Mouse (Mus musculus) adrenal gland, postnatal 36 days (tissue): ENCODE results near the gene Med12l. TPM values are rescaled to one million over a fixed set of nuclear protein-coding genes. Genes with fewer than 3 reads are reported as not detected.

ENCODE experiments used
- DNase-seq, 2 experiments: peaks; one replicate each; pipeline ENCODE4 v3.0.0; 2021; ENCODE audit warnings: mixed read lengths in 1 of 2
- total RNA-seq, 2 experiments: library from RNA; stranded (reverse); gene quantifications; 2 replicates each; pipeline ENCODE4 v1.2.3; 2021

Med12l gene
- total RNA-seq, 2 experiments from 2014 or later, result 12.9 to 13.3 TPM

DNA sequence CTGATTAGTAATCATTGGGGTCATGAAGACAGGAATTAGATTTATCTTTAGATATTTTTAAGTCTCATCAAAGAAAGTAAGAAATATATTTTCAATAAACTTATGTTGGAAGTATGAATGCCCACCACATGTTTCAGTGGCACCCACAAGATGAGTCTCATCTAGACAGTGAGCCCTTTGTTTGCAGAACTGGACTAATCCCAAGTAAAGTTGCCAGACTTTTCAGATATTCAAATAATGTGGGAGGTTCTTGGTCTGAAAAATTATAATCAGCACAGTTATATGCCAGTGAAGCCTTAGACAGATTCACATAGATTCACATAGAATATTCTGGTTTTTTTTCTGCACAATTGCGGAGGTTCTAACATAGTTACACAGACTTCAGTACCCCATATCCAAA, 244.8 kb downstream of the Med12l start:
- no peak for DNase-seq

DNA sequence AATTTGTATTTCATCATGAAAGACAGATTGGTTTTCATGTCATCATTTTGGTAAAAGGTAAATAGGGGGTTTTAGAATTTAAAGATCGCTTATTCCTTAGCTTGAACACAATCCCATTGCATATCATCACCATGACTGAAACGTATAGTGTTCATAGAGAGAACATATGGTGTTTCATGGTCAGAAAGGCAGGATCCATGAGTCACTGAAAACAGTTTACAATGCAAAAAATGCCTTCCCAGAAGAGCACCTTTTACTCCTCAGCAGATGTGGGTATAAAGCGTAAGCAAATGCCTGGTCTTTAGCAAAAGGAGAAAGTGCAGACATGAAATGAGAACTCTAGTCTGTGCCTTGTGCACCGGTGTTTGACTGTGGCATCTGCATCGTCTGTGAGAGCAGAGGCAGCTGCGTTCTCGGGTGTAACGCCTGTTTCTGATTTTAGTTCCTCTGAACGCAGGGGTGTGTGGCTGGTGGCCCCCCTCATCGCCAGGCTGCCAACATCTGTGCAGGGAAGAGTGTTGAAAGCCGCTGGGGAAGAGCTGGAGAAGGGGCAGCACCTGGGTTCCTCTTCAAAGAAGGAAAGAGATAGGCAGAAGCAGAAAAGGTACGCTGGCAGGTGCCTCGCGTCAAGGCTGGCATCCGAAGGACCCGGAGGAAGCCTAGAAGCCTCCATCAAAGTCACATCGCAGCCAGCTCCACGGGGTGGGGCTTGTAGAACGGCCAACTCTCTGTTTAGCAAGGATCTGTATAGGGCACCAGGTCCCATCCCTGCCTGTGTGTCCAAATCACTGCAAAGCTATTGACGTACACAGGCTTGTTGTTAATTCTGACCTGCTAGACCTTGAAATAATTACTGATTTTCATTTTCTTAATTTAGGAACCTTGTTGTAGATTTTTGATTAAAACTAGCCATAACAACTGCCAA, 252.4 kb downstream of the Med12l start:
- no peak for DNase-seq

DNA sequence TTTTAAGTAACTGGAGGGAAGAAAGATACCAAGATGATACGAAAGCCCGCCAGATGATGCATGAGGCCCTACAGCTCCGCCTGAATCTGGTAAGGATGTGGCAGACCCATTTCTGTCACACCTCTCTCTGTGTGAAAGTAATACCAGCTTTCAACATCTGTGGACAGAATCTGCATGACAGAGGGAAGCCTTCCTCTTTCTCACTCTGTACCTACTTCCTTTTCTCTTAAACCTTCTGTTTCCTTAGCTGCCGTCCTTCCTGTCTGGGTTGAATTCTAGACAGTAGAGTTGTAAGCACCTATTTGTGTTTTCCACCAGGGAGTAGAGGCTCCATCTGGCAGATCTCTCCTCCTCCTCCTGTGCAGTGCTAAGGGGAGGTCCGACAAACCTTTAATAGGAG, 255.1 kb downstream of the Med12l start:
- DNase-seq, result no peak

DNA sequence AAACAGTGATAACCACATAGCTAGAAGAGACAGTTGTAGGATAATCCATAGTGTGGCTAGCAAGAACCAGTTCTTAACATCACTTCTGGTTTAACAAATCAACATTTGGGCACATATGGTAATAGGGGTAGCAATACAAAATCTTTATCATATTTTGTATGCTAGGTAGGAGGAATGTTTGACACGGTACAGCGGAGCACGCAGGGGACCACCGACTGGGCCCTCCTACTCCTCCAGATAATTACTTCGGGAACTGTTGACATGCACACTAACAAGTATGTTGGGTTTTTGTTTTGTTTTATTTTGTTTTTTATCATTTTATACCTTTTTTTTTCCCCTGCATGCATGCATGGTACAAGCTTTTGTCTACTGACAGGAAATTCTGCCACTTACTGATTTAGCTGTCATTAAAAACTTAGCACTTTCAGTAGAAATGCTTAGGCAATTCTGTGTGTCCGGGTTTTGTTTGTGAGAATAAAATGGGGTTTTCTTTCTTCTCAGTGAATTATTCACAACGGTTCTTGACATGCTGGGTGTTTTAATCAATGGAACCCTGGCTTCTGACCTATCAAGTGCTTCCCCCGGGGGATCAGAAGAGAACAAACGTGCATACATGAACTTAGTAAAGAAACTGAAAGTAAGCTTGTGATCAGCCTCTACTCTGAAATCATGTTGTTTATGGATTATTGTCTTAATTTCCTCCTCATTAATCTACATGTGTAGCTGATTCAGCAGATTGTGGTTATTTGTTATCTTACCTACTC, 256.3 kb downstream of the Med12l start:
- no peak for DNase-seq

DNA sequence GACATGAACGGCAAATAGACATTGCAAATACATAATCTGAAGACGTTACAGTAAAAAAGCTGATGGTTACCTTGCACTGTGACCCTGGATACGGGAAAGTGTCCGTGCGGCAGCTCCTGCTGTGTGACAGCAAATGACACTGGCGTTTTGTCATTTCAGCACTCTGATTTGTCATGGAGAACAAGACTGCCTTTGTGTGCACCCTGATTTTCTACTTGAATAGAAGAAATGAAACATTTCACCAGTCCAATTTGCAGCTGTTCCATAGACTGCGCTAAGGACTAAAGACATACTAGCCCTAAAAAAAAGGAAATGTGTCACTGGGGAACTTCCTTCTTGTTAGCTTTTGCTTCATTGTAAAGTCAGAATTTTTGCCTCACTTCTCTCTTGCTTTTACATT, 257.1 kb downstream of the Med12l start, which contains the start of gene P2ry12:
Gene P2ry12, minus strand, starts transcription at position 168 of the 400 bp plus-strand sequence.
- DNase-seq, result no peak

DNA sequence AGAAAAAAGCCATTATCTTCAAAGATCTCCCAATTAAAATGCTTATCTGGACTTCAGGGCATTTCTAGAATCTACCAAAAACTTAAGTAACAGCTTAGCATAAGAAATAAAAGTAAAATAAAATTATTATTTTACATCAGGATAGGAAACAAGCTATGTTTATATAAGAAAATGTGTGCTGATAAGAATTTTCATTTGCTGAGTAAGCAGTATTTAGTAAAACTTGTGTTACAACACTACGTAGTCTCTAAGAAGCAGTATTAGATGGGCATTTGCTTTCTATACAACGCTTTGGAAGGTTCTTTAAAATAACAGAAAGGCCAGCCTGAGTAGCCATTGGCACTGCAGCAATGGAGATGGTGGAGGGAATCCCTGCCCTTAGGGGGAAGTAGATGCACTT, 257.8 kb downstream of the Med12l start:
- no peak for DNase-seq

DNA sequence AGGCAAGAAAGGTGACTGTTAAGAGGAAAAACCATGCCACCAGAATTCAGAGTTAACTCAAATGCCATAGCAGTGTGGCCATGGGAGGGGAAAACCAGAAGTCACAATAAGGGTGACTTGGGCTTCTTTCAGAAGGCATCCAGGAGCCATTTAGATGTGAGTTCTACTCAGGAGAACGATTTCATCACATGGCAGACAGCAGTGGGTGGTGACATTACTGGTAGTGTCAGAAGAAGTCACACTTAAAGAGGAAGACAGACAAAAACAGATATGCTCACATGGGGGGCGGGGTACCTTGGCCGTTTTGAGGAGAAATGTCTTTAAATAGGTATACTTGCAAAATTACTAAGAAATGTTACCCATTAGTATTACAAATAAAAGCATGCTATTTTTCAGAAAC, 258.4 kb downstream of the Med12l start:
- no peak for DNase-seq

DNA sequence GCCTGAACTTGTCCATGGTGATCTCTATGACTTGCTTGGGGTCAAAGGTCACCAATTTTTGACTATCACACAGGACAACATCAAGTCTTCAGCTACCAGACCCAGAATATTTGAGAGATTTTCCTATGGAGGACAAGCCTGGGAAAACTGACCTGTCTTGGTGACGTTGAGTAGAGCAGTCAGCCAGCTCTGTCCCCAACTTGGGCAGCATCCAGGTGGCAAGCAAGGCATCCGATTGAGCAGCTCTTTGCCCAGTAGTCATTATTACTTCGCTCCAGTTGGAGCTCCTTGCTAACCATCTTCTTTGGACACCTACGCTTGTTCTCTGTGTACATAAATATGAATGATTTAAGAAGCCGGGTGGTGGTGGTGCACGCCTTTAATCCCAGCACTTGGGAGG, 265.2 kb downstream of the Med12l start:
- no peak for DNase-seq

DNA sequence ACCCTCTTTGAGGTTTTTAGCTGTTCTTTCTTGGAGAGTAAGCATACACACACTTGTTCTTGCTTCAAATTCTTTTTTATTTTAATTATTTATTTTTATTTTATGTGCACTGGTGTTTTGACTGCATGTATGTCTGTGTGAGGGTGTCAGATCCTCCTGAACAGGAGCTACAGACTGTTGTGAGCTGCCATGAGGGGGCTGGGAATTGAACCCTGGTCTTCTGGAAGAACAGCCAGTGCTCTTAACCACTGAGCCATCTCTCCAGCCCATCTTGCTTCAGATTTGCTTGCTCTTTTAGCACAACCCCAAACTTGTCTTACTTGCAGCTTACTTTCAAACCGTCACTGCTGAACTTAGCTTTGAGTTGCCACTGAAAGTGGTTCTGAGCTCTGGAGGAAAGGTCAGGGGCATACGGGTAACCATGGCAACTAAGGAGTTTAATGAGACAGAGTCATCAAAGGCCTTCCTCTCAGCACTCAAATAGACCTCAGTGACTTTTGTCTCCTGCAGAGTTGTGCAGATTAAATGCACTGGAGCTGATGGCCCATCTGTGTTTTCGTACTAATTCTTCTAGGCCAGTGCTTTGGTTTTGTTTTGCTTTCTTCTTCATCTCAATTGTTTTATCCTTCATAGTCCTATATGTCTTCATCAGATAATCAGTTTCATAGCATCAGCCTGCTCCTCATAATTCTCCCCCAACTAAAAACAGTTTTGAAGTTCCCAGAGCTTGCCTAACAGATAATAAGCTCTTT, 272.1 kb downstream of the Med12l start:
- DNase-seq, result peak; percentile 68 to 75

DNA sequence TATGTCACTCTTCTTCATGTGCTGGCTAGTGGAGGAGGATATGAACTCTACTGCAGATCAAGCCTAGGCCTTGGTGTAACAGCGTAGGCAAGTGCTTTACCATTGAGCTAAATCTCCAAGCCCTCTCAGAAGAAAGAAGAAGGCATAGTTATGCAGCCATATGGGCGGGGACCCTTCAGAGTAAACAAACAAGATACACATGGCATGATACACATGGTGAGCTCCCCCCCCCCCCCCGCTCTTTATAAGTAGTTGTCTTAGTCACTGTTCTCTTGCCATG, 272.6 kb downstream of the Med12l start:
- DNase-seq, result no peak

DNA sequence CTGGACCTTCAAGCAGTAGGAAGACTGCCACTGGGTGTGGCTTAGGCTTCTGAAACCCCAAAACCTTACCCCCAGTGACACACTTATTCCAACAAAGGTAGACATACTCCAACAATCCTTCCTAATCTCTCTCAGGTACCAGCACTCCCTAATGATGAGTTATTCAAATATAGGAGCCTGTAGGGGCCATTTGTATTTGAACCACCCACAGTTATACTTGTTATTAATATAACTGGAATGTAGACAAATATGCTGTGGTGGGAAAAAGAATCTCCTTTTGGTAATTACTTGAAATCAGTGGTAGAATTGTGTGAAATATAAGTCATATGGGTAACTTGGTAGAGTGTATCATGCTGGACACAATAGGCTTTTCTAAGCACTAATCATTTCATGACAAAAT, 273.0 kb downstream of the Med12l start:
- no peak for DNase-seq

DNA sequence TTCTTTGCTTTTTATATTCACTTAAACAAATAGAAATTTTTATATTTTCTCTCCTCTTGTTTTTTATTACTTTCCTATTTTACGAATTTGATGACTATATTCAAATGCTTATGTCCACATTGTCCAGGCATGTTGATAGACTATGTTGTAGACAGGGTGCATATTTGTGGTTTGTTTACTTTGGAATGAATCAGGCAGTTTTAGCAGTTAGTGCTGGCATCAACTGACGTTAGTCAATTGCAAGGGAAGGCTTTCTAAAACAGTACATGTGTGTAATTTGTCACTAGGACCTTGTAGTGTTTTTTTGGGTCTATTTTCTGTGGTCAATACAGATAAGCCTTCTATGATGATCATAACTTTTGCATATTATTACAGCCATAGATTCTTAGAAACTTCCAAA, 284.9 kb downstream of the Med12l start:
- no peak for DNase-seq

DNA sequence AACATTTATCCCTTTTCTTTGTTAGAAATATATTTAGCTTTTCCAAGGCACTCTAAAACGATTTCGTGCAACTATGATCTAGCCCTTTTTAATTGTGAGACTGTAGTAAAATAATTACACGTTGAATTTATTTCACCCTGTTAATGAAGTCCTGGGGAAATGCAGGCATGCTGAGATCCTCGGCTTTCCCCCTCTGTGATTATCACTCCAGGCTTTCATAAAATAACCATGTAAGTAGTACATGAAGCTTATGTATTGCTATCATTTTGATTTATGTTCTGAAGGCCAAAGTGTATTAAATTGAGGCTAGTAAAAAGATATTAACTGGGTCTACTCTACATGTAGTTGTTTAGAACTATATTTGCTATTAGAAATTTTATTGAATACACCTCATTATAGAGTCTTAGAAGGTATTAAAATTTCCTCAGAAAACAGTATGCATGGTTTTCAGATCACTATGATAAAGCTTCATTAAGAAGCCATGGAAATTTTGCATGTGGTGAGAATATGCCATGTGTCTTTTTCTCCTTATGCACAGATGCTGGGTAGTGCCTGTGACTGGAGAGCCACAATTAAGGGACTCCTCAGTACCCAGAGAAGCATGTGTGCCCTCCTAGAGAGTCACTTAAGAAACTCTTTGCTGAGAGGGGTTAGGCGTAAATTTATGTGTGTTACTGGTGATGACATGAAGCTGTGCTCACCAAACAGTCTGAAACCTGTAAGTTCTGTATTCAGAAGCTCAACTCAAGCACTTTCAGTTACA, 288.0 kb downstream of the Med12l start:
- no peak for DNase-seq

DNA sequence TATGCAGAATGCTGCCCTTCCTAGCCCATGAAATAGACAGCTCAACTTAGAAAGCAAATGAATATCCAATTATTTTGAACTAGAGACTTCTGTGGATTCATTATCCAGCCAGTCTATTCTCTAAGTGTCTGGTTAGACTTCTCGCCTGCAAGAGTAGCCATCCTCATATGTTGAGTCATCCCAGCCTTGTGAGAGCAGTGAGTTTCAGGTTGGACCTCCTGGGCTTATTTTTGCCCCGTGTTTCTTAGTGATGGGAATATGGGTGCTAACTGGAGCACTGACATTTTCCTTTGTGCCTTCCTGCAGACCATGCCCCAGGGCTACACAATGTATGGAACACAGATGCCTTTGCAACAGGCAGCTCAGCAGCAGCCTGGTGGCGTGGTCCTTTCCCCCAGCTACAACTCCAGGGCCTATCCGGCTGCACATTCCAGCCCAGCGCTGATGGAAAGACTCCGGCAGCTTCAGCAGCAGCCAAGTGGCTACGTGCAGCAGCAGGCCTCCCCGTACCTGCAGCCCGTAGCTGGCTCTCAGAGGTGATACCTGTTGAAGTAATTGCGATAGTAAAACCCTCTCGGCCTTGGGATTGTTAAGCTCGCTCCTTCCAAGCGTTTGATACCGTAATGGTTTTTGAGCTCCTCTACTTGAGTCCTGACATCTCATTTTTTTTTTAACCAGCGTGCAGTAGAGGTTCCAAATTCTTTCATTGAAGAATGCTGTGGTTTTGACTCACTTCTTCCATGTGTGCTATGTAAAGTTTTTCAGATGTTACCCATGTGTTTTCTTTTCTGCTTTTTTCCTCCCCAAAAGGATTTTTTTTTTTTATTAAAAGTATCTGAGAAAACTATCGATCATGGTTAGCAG, 290.3 kb downstream of the Med12l start:
- no peak for DNase-seq

DNA sequence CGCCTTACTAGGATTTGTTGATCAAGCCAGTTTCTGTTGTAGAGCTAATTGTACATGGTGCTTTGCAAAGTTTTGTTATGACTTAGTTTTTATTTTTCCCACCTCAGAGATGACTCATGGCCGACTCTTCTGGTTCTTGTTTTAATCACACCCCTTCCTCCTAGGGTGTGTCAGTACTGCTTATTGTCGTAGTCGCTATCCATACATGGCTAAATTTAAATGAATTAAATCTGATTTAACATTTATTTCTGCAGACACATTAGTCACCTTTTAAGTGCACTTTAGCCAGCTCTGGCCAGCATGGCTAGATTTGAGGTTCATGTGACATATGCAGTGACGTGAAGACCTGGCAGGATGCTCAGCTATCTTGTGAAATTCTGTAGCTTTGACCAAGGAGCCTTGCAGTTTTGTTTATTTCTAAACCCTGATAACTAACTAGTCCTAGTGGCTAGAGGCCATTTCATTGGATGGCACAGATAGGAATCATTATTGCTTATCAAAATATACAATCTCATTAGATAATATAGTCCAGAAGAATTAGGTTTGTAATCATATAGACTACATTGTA, 291.0 kb downstream of the Med12l start:
- no peak for DNase-seq

DNA sequence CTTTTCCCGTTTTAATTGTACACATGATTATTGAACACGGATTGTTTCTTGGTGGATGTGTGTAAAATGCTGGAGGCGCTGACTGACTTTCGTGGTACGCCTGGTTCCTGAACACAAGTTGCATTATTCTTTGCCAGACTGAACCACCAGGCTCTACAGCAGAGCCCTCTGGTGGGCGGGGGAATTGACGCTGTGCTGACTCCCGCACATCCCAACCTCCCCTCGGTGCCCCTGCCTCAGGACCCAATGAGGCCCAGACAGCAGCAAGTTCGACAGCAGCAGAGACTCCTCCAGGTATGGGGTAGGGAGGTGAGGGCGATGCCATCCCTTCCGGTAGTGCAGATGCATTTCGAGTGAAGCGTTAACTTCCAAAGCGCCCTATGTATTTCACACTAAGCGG, 292.0 kb downstream of the Med12l start:
- DNase-seq, result no peak

DNA sequence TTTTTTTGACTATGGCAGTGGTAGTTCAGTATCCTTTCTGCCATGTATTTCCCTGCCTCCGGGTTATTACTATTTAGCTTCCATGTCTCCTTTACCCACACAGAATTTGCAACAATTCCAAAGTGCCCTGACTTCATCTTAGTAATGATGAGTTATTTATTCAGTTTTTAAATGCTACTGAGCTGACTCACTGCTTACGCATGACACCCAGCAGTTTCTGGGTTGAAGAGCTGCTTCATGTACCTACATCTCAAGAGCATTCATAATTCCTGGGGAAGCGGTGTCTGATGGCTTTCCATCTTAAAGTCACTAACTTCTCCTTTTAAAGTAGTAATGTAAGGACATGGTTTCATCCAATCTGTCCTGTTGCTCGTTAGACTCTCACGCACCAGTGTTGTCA, 299.3 kb downstream of the Med12l start:
- no peak for DNase-seq

DNA sequence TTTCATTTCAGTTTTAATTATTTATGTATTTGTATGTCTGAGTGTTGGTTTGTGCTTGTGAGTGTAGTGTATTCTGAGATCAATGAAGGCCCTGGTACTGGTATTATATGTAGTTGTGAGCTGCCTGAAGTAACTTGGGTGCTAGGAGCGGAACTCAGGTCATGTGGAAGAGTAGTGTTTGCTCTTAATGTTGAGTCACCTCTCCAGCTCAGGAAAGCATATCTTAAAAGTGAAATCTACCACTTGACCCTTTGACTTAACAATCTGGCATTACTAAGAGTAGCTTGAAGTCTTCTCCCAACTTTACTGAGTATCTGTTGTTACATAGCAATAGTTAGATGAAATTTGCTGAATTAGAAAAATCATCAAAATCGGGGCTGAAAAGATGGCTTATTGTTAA, 299.9 kb downstream of the Med12l start:
- DNase-seq, result no peak

DNA sequence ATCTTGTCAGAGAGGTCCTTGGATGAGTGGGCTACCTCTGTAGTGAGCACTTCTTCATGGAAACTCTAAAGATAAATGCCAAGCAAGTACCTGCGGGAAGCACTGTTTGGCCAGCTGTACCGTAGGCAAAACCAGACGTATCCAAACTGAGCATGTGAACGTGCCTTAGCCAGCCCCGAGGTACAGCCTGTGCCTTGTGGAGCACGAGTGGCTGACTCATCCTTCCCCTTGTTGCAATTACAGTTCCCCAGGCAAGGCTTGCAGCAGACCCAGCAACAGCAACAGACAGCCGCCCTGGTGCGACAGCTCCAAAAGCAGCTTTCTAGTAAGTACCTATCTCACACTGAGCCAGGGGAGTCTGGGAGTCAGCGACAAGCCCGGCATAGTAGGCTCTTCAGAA, 307.0 kb downstream of the Med12l start:
- DNase-seq, result peak; percentile 45 to 69

DNA sequence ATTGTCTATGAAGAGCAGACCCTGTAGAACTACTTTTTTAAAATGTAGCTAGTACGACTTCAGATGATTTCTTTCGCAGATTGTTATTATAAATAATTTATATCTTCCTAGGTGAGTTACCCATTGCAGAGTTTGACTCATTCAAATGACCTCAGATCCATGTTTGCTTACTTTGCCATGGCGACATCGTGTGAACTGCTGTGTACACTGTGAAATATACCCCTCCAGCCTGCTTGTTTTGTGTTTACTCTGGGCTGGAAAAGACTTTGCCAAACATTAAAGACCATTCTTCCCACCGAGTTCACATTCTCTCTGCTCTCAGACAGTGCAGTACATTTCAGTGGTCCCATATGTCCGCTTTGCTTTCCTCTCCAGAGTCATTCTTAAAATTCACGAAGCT, 310.5 kb downstream of the Med12l start:
- no peak for DNase-seq
